Mouse (Mus musculus) embryonic facial prominence, embryonic 12.5 days (tissue): ENCODE measurements at regions not wholly inside any gene's neighbourhood (a gene's known extent, or its start where the extent isn't known, plus 50 kb on each side); places are given as distances from the start of the nearest gene placed in this dataset.
"Not testable (repeated sequence)": the region's sequence is repeated elsewhere in the genome, so short reads cannot be mapped to it uniquely, and the experiment has no call there.

Source experiments
- ATAC-seq: fragments of 200-750 bp; cut with Nextera tagmentation; 2 replicates; pipeline ENCODE4 v1.8.0; 2017; ENCODE audit not compliant: insufficient number of reproducible peaks, insufficient read depth, low FRiP score, low TSS enrichment
- H3K27ac ChIP-seq: fragments of 300-500 bp; sonication (generic); 2 replicates; pipeline ENCODE4 v1.5.1; 2016; ENCODE audit warnings: mild to moderate bottlenecking
- H3K27me3 ChIP-seq: fragments of 300-500 bp; sonication (generic); 2 replicates; pipeline ENCODE4 v1.6.1; 2016; ENCODE audit warnings: mild to moderate bottlenecking, moderate library complexity
- H3K36me3 ChIP-seq: fragments of 300-500 bp; sonication (generic); 2 replicates; pipeline ENCODE4 v1.6.1; 2016; ENCODE audit warnings: mild to moderate bottlenecking
- H3K4me1 ChIP-seq: fragments of 300-500 bp; sonication (generic); 2 replicates; pipeline ENCODE4 v1.6.1; 2016
- H3K4me2 ChIP-seq: fragments of 300-500 bp; sonication (generic); replicated peaks from 2 replicates; pipeline ENCODE4 v1.6.1; 2016; ENCODE audit warnings: mild to moderate bottlenecking, moderate library complexity
- H3K4me3 ChIP-seq: fragments of 300-500 bp; sonication (generic); 2 replicates; pipeline ENCODE4 v1.5.1; 2016; ENCODE audit warnings: mild to moderate bottlenecking
- H3K9ac ChIP-seq: fragments of 300-500 bp; sonication (generic); 2 replicates; pipeline ENCODE4 v1.6.1; 2016; ENCODE audit warnings: mild to moderate bottlenecking, moderate library complexity
- H3K9me3 ChIP-seq: fragments of 300-500 bp; sonication (generic); 2 replicates; pipeline ENCODE4 v1.6.1; 2016; ENCODE audit warnings: mild to moderate bottlenecking, moderate library complexity
- WGBS: fragments of 180-500 bp; shearing (Covaris S2); methylation state at CpG from one replicate; pipeline ENCODE4 v1.1.7; 2016; 5-methylcytosine and 5-hydroxymethylcytosine counted together

GRCm38 (mm10) chr1:168632837-168633236, 200.8 kb upstream of the Pbx1 start:
- ATAC-seq, result no peak
- H3K36me3 ChIP-seq, result no peaks in the 10 kb centered on the region
- H3K4me1 ChIP-seq, result no peaks in the 10 kb centered on the region
- H3K27me3 ChIP-seq, result no peaks in the 10 kb centered on the region
- H3K27ac ChIP-seq, result no peak overlapping the region
- no peaks in the 10 kb centered on the region for H3K9me3 ChIP-seq
- WGBS, result 88% methylated on average over 2 of the region's 2 CpGs
- H3K4me3 ChIP-seq, result no peak overlapping the region
- H3K9ac ChIP-seq, result no peak overlapping the region
- H3K4me2 ChIP-seq, result no peak overlapping the region

- Histone ChIP-seq H3K4me1 (no peaks in the 10 kb centered on the region), H3K9ac (no peak overlapping the region), H3K27ac (no peak overlapping the region), H3K36me3 (no peaks in the 10 kb centered on the region), H3K9me3 (no peaks in the 10 kb centered on the region), H3K27me3 (no peaks in the 10 kb centered on the region), H3K4me2 (no peak overlapping the region), H3K4me3 (no peak overlapping the region)
- 78% methylated on average over 2 of the region's 2 CpGs for WGBS
- no peak for ATAC-seq
These were observed 199.9 kb upstream of the Pbx1 start for GRCm38 (mm10) chr1:168631979-168632378.

- 74% methylated on average over 3 of the region's 3 CpGs for WGBS
These were observed 169.9 kb upstream of the Pbx1 start for GRCm38 (mm10) chr1:168601967-168602366.

GRCm38 (mm10) chr1:168600461-168601160, 168.5 kb upstream of the Pbx1 start:
- peaks cover 17% of the 10 kb centered on the region for H3K4me1 ChIP-seq
- no peak overlapping the region for H3K4me2 ChIP-seq
- H3K4me3 ChIP-seq, result no peak overlapping the region
- no peaks in the 10 kb centered on the region for H3K9me3 ChIP-seq
- WGBS, result 74% methylated on average over 6 of the region's 6 CpGs
- ATAC-seq, result no peak
- no peak overlapping the region for H3K27ac ChIP-seq
- no peaks in the 10 kb centered on the region for H3K27me3 ChIP-seq
- no peaks in the 10 kb centered on the region for H3K36me3 ChIP-seq
- no peak overlapping the region for H3K9ac ChIP-seq

More at GRCm38 (mm10) chr1:168601967-168602366, 169.9 kb upstream of the Pbx1 start:
- not testable (repeated sequence) for H3K4me2 ChIP-seq, H3K27me3 ChIP-seq, H3K9ac ChIP-seq, ATAC-seq, H3K4me3 ChIP-seq, H3K9me3 ChIP-seq, H3K36me3 ChIP-seq, H3K27ac ChIP-seq
- H3K4me1 ChIP-seq, result peaks cover 17% of the 10 kb centered on the region

DNA sequence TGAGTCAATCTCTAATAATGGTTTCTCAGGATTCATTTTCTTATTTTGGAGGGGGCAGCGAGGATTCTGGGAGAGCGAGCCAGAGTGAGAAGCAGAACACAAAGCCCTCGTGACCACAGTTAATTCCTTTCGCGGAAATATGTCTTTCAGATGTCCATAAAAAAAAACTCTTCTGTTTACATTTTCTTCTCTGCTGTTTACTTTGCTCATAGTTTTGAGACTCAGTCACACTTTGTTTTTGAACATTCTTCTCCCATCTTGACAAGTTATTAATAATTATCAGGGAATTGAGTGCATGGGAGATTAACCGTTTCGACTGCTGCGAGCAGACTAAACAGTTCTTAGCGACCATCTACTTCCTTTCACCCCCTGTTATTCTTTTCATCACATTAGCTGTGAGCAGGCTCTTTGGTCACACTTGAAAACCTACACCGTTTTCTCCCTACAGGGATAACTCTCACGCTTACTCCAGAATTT, 166.2 kb upstream of the Pbx1 start:
- Histone ChIP-seq H3K4me3 (no peak overlapping the region), H3K36me3 (no peaks in the 10 kb centered on the region), H3K9ac (no peak overlapping the region), H3K27me3 (no peaks in the 10 kb centered on the region), H3K4me2 (peak overlapping the region; percentile 34), H3K9me3 (no peaks in the 10 kb centered on the region), H3K27ac (0 out of 2 replicates have a peak overlapping the region, but pooled peaks have one; percentile 60), H3K4me1 (peaks cover 17% of the 10 kb centered on the region)
- WGBS, result 11% methylated on average over 11 of the region's 11 CpGs
- 0 out of 2 replicates have a peak, but pooled peaks have one; percentile 41 for ATAC-seq

DNA sequence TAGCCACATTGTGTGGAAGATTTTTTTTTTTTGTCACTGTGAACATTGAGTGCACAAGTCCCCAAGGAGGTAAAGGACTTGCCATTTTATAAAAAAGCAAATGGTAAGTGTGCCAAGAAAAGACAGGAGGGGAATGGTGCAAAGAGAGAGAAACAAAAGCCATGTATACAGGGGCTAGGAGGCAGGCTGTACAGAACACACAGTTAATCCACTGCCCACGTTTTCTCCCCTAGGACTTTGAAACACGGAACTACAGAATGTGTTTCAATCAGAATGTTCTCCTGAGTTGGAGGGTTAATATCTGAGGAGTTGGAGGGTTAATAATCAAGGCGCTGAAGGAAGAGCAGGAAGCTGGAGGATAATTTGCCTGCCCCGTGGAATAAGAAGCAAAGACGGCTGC, 165.4 kb upstream of the Pbx1 start:
- Histone ChIP-seq H3K27ac (no peak overlapping the region), H3K9ac (no peak overlapping the region), H3K4me2 (peak overlapping the region; percentile 34; the same call in 1 of the 2 replicates)

DNA sequence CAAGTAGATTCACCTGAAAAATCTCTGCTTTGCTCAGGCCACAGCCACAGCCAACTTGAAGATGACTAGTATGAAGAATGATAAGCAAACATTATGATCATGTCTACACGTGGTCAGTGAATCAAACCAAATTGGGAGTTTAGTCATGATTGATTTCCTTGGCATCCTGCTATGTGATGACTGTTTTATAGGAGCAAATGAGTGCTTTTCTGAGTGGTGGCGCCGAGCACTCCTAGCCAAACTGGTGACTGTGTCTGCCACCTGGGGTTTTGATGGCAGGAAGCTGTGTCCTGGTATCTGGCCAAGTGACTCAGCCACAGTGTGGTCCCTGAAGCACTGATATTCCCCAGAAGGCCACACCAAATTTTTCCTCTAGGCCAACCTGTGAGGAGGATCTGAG, 152.1 kb upstream of the Pbx1 start:
- Histone ChIP-seq H3K9me3 (no peaks in the 10 kb centered on the region), H3K27ac (no peak overlapping the region), H3K9ac (no peak overlapping the region), H3K4me3 (no peak overlapping the region), H3K4me2 (no peak overlapping the region), H3K27me3 (no peaks in the 10 kb centered on the region), H3K36me3 (no peaks in the 10 kb centered on the region), H3K4me1 (no peaks in the 10 kb centered on the region)
- 81% methylated on average over 3 of the region's 3 CpGs for WGBS
- ATAC-seq, result no peak

More for the DNA sequence above, 165.4 kb upstream of the Pbx1 start:
- peaks cover 17% of the 10 kb centered on the region for H3K4me1 ChIP-seq
- H3K36me3 ChIP-seq, result no peaks in the 10 kb centered on the region
- no peaks in the 10 kb centered on the region for H3K27me3 ChIP-seq
- H3K4me3 ChIP-seq, result no peak overlapping the region
- no peaks in the 10 kb centered on the region for H3K9me3 ChIP-seq
- no peak for ATAC-seq
- WGBS, result 12% methylated on average over 5 of the region's 5 CpGs

- no peak for ATAC-seq
- no peaks in the 10 kb centered on the region for H3K27me3 ChIP-seq
- 71% methylated on average over 5 of the region's 5 CpGs for WGBS
- H3K4me1 ChIP-seq, result no peaks in the 10 kb centered on the region
- H3K9ac ChIP-seq, result no peak overlapping the region
- H3K4me3 ChIP-seq, result no peak overlapping the region
- no peak overlapping the region for H3K27ac ChIP-seq
- no peak overlapping the region for H3K4me2 ChIP-seq
- H3K9me3 ChIP-seq, result no peaks in the 10 kb centered on the region
- no peaks in the 10 kb centered on the region for H3K36me3 ChIP-seq
These were observed 150.4 kb upstream of the Pbx1 start for GRCm38 (mm10) chr1:168582434-168582833.

DNA sequence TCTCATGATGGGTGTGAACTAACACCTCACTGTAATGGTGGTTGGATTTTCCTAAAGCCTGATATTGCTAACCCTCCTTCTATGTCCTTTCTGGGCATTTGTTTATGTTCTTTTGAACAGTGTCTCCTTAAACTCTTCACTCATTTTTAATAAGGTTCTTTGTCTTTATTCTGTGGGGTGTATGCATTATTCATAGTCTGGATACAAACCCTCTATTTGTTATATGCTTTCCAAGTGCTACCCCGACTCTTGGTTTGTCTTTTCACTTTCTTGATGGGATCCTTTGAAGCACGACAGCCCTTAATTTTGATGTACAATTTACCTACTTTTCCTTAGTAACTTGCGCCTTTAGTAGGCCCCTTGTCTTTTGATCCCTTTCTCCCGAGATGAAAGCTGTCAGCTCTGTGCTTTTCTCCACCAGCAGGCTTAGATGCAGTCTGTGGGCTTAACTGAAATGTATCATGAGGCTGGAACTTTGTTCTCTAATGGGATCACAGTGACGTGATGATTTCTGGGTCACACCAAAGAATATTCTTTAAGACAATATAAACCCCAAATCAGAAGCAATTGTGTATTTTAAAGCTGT, 138.0 kb upstream of the Pbx1 start:
- H3K27me3 ChIP-seq, result no peaks in the 10 kb centered on the region
- no peaks in the 10 kb centered on the region for H3K9me3 ChIP-seq
- H3K9ac ChIP-seq, result no peak overlapping the region
- no peak for ATAC-seq
- no peak overlapping the region for H3K4me2 ChIP-seq
- no peaks in the 10 kb centered on the region for H3K36me3 ChIP-seq
- H3K4me1 ChIP-seq, result no peaks in the 10 kb centered on the region
- H3K27ac ChIP-seq, result no peak overlapping the region
- WGBS, result 63% methylated on average over 5 of the region's 5 CpGs
- H3K4me3 ChIP-seq, result no peak overlapping the region

GRCm38 (mm10) chr1:168552394-168552793, 120.3 kb upstream of the Pbx1 start:
- H3K36me3 ChIP-seq, result no peaks in the 10 kb centered on the region
- H3K4me2 ChIP-seq, result no peak overlapping the region
- 82% methylated on average over 3 of the region's 3 CpGs for WGBS

GRCm38 (mm10) chr1:168549807-168550435, 117.9 kb upstream of the Pbx1 start:
- no peaks in the 10 kb centered on the region for H3K4me1 ChIP-seq
- no peak for ATAC-seq
- no peak overlapping the region for H3K4me3 ChIP-seq
- H3K9me3 ChIP-seq, result no peaks in the 10 kb centered on the region
- H3K9ac ChIP-seq, result no peak overlapping the region
- H3K4me2 ChIP-seq, result no peak overlapping the region
- H3K27ac ChIP-seq, result no peak overlapping the region
- no peaks in the 10 kb centered on the region for H3K27me3 ChIP-seq
- no peaks in the 10 kb centered on the region for H3K36me3 ChIP-seq
- 45% methylated on average over 7 of the region's 7 CpGs for WGBS

More at GRCm38 (mm10) chr1:168552394-168552793, 120.3 kb upstream of the Pbx1 start:
- no peak overlapping the region for H3K27ac ChIP-seq
- H3K9ac ChIP-seq, result no peak overlapping the region
- no peaks in the 10 kb centered on the region for H3K4me1 ChIP-seq
- no peaks in the 10 kb centered on the region for H3K9me3 ChIP-seq
- ATAC-seq, result no peak
- no peak overlapping the region for H3K4me3 ChIP-seq
- H3K27me3 ChIP-seq, result no peaks in the 10 kb centered on the region

GRCm38 (mm10) chr1:168546156-168546555, 114.1 kb upstream of the Pbx1 start:
- no peak overlapping the region for H3K27ac ChIP-seq
- no peak for ATAC-seq
- WGBS, result 90% methylated on average over 3 of the region's 3 CpGs
- H3K4me1 ChIP-seq, result no peaks in the 10 kb centered on the region
- no peaks in the 10 kb centered on the region for H3K36me3 ChIP-seq
- no peak overlapping the region for H3K4me2 ChIP-seq
- no peaks in the 10 kb centered on the region for H3K9me3 ChIP-seq
- no peaks in the 10 kb centered on the region for H3K27me3 ChIP-seq
- H3K9ac ChIP-seq, result no peak overlapping the region
- no peak overlapping the region for H3K4me3 ChIP-seq
